Mouse (Mus musculus): ENCODE data around the gene Htr5b. TPM values are rescaled to one million over a fixed set of nuclear protein-coding genes. Genes with fewer than 3 reads are reported as not detected.

Htr5b gene
- not detected in 2 replicates for polyA plus RNA-seq (2015; fragmentation: Nextera tagmentation; extraction: Ambion mirVana)

GRCm38 (mm10) chr1:121528399-121528720 is at the start of gene Htr5b:
TSS of gene Htr5b (minus strand) at chr1:121528465.

GRCm38 (mm10) chr1:121567521-121568489 is 39.5 kb upstream of the Htr5b start, which contains the start of gene Ddx18:
TSS of gene Ddx18 (minus strand) at chr1:121567989.

Other genes starting within 250 kb of the Htr5b start
- gene Insig2, start 195.9 kb downstream of the Htr5b start, polyA plus RNA-seq (2015; fragmentation: Nextera tagmentation; extraction: Ambion mirVana) = 34.6 and 39.1 TPM in 2 replicates
- 5.0 and 5.7 TPM in 2 replicates for gene Ccdc93, start 97.4 kb downstream of the Htr5b start, polyA plus RNA-seq (2015; fragmentation: Nextera tagmentation; extraction: Ambion mirVana)
- 30.1 and 38.6 TPM in 2 replicates for gene Ddx18, start 39.5 kb upstream of the Htr5b start, polyA plus RNA-seq (2015; fragmentation: Nextera tagmentation; extraction: Ambion mirVana)